Mouse (Mus musculus): ENCODE results near the gene Jmjd8.

DNA sequence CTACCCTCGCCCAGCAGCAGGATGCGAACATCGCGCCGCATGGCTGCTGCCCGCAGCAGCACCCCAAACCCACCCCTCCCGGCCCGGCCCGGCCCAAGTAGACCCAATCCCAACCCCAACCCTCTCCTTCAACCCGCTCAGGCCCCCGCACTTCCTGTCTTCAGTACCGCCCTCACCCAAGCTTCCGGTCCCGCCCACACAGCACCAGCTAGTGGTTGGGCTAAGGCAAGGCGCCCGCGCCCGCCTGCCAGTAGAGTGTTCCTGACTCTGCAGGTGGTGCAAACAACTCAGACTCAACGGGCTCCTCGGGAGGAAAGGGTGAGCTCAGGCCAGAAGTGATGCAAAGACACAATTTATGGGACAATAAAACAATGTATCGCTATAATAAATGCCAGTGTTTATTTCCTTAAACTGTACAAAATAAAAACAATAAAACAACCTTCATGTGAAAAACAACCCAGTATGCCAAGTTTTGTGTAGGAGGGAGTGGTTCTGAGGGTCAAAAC lies 15.8 kb downstream of the Jmjd8 start, which contains the start of gene Rhot2:
- peak; percentile 52; the same call in 1 of the 2 replicates for TF ChIP-seq CTCF (IDR thresholded peaks at IDR 0.05; ENCODE audit: extremely low read depth, insufficient read length, insufficient replicate concordance, low read depth, low read length)
- TF ChIP-seq POLR2A (IDR thresholded peaks at IDR 0.05; ENCODE audit: low read depth, low read length), result peak; percentile 93

Data from small intestine, adult 2 months (tissue).